Mouse (Mus musculus): ENCODE data around the gene Psmc4. TPM values are rescaled to one million over a fixed set of nuclear protein-coding genes. Genes with fewer than 3 reads are reported as not detected.

Gene Psmc4
- total and polyA plus RNA-seq, 3 experiments: 96.9 to 188 (median 140) TPM

DNA sequence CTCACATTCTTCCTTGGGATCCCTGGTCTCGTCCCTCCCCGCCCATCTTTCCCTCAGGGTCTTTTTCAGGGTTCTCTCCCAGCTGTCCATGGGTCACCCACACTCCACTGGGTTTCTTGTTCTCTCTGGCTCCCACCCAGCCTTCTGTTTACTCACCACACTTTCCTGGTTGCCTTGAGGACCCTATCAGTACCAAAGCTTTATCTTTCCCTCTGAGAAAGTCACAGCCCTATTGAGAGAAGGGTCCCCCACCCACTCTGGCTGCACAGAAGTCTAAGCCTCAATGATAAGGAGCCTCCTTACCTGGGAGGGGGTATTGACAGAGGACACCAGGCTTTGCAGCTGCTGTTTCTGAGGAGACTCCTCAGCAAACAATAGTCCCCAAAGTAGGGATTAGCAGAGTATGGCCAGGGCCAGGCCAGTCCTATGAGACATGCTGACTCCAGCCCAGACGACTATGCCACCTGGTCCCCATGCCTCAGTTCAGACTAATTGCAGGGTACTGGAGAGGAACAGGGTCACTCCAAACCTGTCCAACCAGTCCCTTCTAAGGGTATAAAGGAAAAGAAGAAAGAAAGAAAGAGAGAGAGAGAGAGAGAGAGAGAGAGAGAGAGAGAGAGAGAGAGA, 19.8 kb upstream of the Psmc4 start:
- Histone ChIP-seq H3K4me3 (ENCODE audit: low read depth, low read length) (no peak overlapping the region), H3K36me3 (replicated peaks) (no peaks in the 10 kb centered on the region), H3K27me3 (ENCODE audit: insufficient read depth, low read length) (peaks cover 11% of the 10 kb centered on the region), H3K9me3 (replicated peaks) (no peaks in the 10 kb centered on the region), H3K4me1 (ENCODE audit: insufficient read depth, low read depth, low read length) (no peaks in the 10 kb centered on the region)
- DNase-seq (ENCODE audit: low spot score) (no peak), ATAC-seq (ENCODE audit: extremely low read depth, insufficient number of reproducible peaks, low FRiP score, poor library complexity, severe bottlenecking) (no peak)
- no peak for TF ChIP-seq POLR2AphosphoS5 (IDR thresholded peaks at IDR 0.05; ENCODE audit: insufficient replicate concordance, low read depth, low read length)

DNA sequence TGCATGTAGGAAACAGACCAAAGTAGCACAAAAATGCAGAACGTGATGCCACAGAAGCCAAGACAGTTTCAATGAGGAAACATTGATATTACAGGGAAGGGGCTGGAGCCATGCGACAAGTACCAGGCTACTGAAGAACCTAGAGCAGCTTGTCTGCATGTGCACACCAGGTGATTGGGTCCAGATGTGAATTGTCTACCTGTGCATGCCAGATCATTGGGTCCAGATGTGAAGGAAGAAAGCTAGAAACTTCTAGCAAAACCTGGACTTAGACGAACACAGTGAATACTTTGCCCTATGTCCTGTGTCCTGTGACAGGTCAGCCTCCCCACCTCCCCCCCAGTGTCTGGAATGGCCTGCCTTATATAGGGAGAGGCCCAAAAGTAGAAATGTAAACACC, 18.8 kb upstream of the Psmc4 start:
- TF ChIP-seq TAL1 (conservative IDR thresholded peaks at IDR 0.05; ENCODE audit: low read depth, low read length) (no peak), GATA2 (IDR thresholded peaks at IDR 0.05; ENCODE audit: borderline replicate concordance, low read depth, low read length) (no peak), CTCF (IDR thresholded peaks at IDR 0.05; ENCODE audit: low read depth, low read length) (no peak), POLR2AphosphoS5 (IDR thresholded peaks at IDR 0.05; ENCODE audit: insufficient replicate concordance, low read depth, low read length) (no peak), GATA1 (IDR thresholded peaks at IDR 0.05; ENCODE audit: borderline replicate concordance, low read length) (no peak)
- Histone ChIP-seq H3K9me3 (replicated peaks) (no peaks in the 10 kb centered on the region), H3K27me3 (ENCODE audit: insufficient read depth, low read length) (peaks cover 8% of the 10 kb centered on the region), H3K36me3 (replicated peaks) (no peaks in the 10 kb centered on the region), H3K4me1 (ENCODE audit: insufficient read depth, low read depth, low read length) (no peaks in the 10 kb centered on the region), H3K4me3 (ENCODE audit: low read depth, low read length) (no peak overlapping the region)
- DNase-seq (ENCODE audit: low spot score): no peak
- no peak for ATAC-seq (ENCODE audit: extremely low read depth, insufficient number of reproducible peaks, low FRiP score, poor library complexity, severe bottlenecking)

DNA sequence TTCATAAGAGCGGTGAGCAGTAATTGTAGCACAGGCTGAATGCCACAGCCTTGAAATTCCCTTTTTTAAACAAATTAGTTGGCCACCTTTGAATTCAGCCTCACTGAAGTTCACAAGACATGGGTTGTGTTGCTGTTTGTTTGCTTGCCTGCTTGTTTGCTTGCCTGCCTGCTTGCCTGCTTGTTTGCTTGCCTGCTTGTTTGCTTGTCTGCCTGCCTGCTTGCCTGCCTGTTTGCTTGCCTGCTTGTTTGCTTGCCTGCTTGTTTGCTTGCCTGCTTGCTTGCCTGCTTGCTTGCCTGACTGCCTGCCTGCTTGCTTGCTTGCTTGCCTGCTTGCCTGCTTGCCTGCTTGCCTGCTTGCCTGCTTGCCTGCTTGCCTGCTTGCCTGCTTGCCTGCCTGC, 10.1 kb upstream of the Psmc4 start:
- ATAC-seq (ENCODE audit: extremely low read depth, insufficient number of reproducible peaks, low FRiP score, poor library complexity, severe bottlenecking): no peak

DNA sequence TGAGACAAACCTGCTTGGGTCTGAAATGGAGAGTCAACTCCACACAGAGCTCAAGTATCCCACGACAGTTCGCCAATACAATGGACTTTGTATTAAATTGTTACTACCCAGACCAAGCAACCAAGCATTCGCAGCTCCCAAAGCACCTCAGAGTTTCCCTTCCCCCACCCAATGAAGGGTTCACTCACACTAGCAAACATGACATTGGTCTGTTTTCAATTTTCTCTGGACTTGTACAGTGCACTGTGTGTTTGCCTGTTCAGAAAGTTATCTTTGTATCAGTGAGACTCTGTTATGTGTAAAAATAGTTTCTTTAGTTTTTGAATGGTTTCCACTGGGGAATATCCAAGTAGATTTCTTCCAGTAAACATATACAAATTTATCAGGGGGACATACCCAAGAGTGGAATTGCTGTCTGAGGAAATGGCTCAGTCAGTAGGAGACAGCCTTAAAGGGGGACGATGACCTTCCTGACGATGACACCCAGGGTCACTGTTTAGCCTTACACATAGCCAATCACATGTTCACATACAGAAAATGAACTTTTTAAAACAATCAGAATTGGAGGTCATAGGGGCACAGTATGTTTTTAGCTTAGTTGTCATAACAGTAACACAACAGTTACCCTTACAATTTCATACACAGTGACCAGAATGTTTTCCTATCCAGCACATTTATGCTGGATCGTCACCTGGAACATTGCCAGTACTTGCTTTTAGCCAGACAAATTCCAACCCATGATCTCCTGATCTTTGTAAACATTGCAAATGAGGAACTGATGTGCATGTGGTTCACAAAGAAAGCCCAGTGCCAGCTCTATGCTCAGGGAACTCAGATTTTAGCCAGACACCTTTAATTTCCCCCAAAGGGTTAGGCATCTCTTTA, 3.4 kb upstream of the Psmc4 start:
- no peaks in the 10 kb centered on the region for H3K9me3 ChIP-seq (replicated peaks)
- H3K27me3 ChIP-seq (ENCODE audit: insufficient read depth, low read length): peaks cover 14% of the 10 kb centered on the region
- no peak overlapping the region for H3K4me3 ChIP-seq (ENCODE audit: low read depth, low read length)
- DNase-seq (ENCODE audit: low spot score) (no peak), ATAC-seq (ENCODE audit: extremely low read depth, insufficient number of reproducible peaks, low FRiP score, poor library complexity, severe bottlenecking) (no peak)
- H3K36me3 ChIP-seq (replicated peaks): peaks cover 8% of the 10 kb centered on the region
- TF ChIP-seq TAL1 (conservative IDR thresholded peaks at IDR 0.05; ENCODE audit: low read depth, low read length) (no peak), GATA1 (IDR thresholded peaks at IDR 0.05; ENCODE audit: borderline replicate concordance, low read length) (no peak), POLR2AphosphoS5 (IDR thresholded peaks at IDR 0.05; ENCODE audit: insufficient replicate concordance, low read depth, low read length) (no peak), GATA2 (IDR thresholded peaks at IDR 0.05; ENCODE audit: borderline replicate concordance, low read depth, low read length) (no peak), CTCF (IDR thresholded peaks at IDR 0.05; ENCODE audit: low read depth, low read length) (no peak)
- H3K4me1 ChIP-seq (ENCODE audit: insufficient read depth, low read depth, low read length): peaks cover 14% of the 10 kb centered on the region

More for the DNA sequence above, 10.1 kb upstream of the Psmc4 start:
- no peak for TF ChIP-seq CTCF (IDR thresholded peaks at IDR 0.05; ENCODE audit: low read depth, low read length)
- no peak for TF ChIP-seq TAL1 (conservative IDR thresholded peaks at IDR 0.05; ENCODE audit: low read depth, low read length)
- TF ChIP-seq GATA1 (IDR thresholded peaks at IDR 0.05; ENCODE audit: borderline replicate concordance, low read length): no peak
- TF ChIP-seq POLR2AphosphoS5 (IDR thresholded peaks at IDR 0.05; ENCODE audit: insufficient replicate concordance, low read depth, low read length): no peak
- TF ChIP-seq GATA2 (IDR thresholded peaks at IDR 0.05; ENCODE audit: borderline replicate concordance, low read depth, low read length): no peak
- no peak for DNase-seq (ENCODE audit: low spot score)
- H3K4me1 ChIP-seq (ENCODE audit: insufficient read depth, low read depth, low read length): no peaks in the 10 kb centered on the region
- peaks cover 4% of the 10 kb centered on the region for H3K9me3 ChIP-seq (replicated peaks)
- H3K27me3 ChIP-seq (ENCODE audit: insufficient read depth, low read length): peaks cover 15% of the 10 kb centered on the region
- H3K36me3 ChIP-seq (replicated peaks): no peaks in the 10 kb centered on the region
- H3K4me3 ChIP-seq (ENCODE audit: low read depth, low read length): no peak overlapping the region

DNA sequence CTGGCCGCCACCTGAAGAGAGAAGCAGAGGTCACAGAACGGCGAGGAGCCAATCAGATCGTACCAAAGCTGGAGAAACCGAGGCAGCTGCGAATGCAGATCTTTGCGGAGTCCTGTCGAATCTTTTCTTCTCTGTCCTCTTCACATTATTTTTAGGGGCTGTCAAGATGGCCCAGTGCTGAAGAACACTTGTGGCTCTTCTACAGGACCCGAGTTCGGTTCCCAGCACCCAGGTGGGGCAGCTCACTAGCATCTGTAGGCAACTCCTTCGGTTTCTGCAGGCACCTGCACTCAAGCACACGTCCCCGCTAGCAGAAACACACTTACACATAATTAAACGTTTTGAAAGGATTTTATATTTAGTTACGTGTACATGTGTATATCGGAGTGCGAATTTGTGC, 683 bp upstream of the Psmc4 start:
- Histone ChIP-seq H3K27me3 (ENCODE audit: insufficient read depth, low read length) (peaks cover 10% of the 10 kb centered on the region), H3K9me3 (replicated peaks) (no peaks in the 10 kb centered on the region), H3K4me1 (ENCODE audit: insufficient read depth, low read depth, low read length) (peaks cover 35% of the 10 kb centered on the region), H3K36me3 (replicated peaks) (peaks cover 35% of the 10 kb centered on the region), H3K4me3 (ENCODE audit: low read depth, low read length) (no peak overlapping the region; the same call in 1 of the 2 replicates)
- ATAC-seq (ENCODE audit: extremely low read depth, insufficient number of reproducible peaks, low FRiP score, poor library complexity, severe bottlenecking) (no peak), DNase-seq (ENCODE audit: low spot score) (peak; percentile 5)
- TF ChIP-seq GATA2 (IDR thresholded peaks at IDR 0.05; ENCODE audit: borderline replicate concordance, low read depth, low read length): no peak
- no peak for TF ChIP-seq POLR2AphosphoS5 (IDR thresholded peaks at IDR 0.05; ENCODE audit: insufficient replicate concordance, low read depth, low read length)
- TF ChIP-seq CTCF (IDR thresholded peaks at IDR 0.05; ENCODE audit: low read depth, low read length): no peak
- TF ChIP-seq TAL1 (conservative IDR thresholded peaks at IDR 0.05; ENCODE audit: low read depth, low read length): no peak
- TF ChIP-seq GATA1 (IDR thresholded peaks at IDR 0.05; ENCODE audit: borderline replicate concordance, low read length): no peak

DNA sequence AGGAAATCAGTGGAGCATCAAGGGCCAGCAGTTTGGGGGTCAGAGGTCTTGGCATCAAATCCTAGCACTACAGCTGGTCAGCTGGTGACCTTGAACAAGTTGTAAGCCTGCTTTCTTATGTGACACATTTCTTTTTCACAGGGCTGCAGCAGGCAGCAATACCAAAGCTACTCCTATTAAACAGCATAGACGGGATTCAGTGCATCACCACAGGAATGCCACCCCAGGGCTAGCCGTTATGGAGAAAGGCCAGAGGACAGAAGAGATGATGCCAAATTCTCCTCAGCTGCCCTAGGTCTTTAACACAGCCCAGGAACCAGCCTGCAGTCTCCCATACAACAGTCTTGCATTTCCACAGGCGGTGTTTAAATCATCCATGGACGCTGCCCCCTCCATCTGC, 5.4 kb downstream of the Psmc4 start:
- peaks cover 40% of the 10 kb centered on the region for H3K4me1 ChIP-seq (ENCODE audit: insufficient read depth, low read depth, low read length)
- H3K36me3 ChIP-seq (replicated peaks): peaks cover 96% of the 10 kb centered on the region
- TF ChIP-seq POLR2AphosphoS5 (IDR thresholded peaks at IDR 0.05; ENCODE audit: insufficient replicate concordance, low read depth, low read length): no peak
- no peak for TF ChIP-seq TAL1 (conservative IDR thresholded peaks at IDR 0.05; ENCODE audit: low read depth, low read length)
- no peak for TF ChIP-seq GATA2 (IDR thresholded peaks at IDR 0.05; ENCODE audit: borderline replicate concordance, low read depth, low read length)
- no peak for TF ChIP-seq CTCF (IDR thresholded peaks at IDR 0.05; ENCODE audit: low read depth, low read length)
- TF ChIP-seq GATA1 (IDR thresholded peaks at IDR 0.05; ENCODE audit: borderline replicate concordance, low read length): no peak
- H3K9me3 ChIP-seq (replicated peaks): no peaks in the 10 kb centered on the region
- H3K4me3 ChIP-seq (ENCODE audit: low read depth, low read length): no peak overlapping the region
- no peak for ATAC-seq (ENCODE audit: extremely low read depth, insufficient number of reproducible peaks, low FRiP score, poor library complexity, severe bottlenecking)
- DNase-seq (ENCODE audit: low spot score): no peak
- H3K27me3 ChIP-seq (ENCODE audit: insufficient read depth, low read length): no peaks in the 10 kb centered on the region
